Mouse (Mus musculus) liver, embryonic 12.5 days (tissue): ENCODE results near the gene Osbpl10. TPM values are rescaled to one million over a fixed set of nuclear protein-coding genes. Genes with fewer than 3 reads are reported as not detected.

ENCODE experiments used
- ATAC-seq: fragments of 200-750 bp; cut with Nextera tagmentation; 2 replicates; pipeline ENCODE4 v1.8.0; 2017; ENCODE audit warnings: moderate number of reproducible peaks, mild to moderate bottlenecking, moderate library complexity
- H3K27ac ChIP-seq: fragments of 300-500 bp; sonication (generic); 2 replicates; pipeline ENCODE4 v1.5.1; 2016; ENCODE audit warnings: mild to moderate bottlenecking
- H3K27me3 ChIP-seq: fragments of 300-500 bp; sonication (generic); replicated peaks from 2 replicates; pipeline ENCODE4 v1.6.1; 2016; ENCODE audit warnings: mild to moderate bottlenecking, moderate library complexity
- H3K36me3 ChIP-seq: fragments of 300-500 bp; sonication (generic); 2 replicates; pipeline ENCODE4 v1.6.1; 2016; ENCODE audit warnings: mild to moderate bottlenecking, moderate library complexity
- H3K4me1 ChIP-seq: fragments of 300-500 bp; sonication (generic); 2 replicates; pipeline ENCODE4 v1.6.1; 2016
- H3K4me2 ChIP-seq: fragments of 300-500 bp; sonication (generic); 2 replicates; pipeline ENCODE4 v1.6.1; 2016; ENCODE audit warnings: mild to moderate bottlenecking, moderate library complexity
- H3K4me3 ChIP-seq: fragments of 300-500 bp; sonication (generic); 2 replicates; pipeline ENCODE4 v1.5.1; 2016; ENCODE audit warnings: mild to moderate bottlenecking, moderate library complexity
- H3K9ac ChIP-seq: fragments of 300-500 bp; sonication (generic); 2 replicates; pipeline ENCODE4 v1.6.1; 2016; ENCODE audit warnings: mild to moderate bottlenecking, moderate library complexity
- H3K9me3 ChIP-seq: fragments of 300-500 bp; sonication (generic); replicated peaks from 2 replicates; pipeline ENCODE4 v1.6.1; 2016; ENCODE audit warnings: mild to moderate bottlenecking, moderate library complexity
- WGBS: fragments of 180-500 bp; shearing (Covaris S2); methylation state at CpG from one replicate; pipeline ENCODE4 v1.1.7; 2016; ENCODE audit not compliant: insufficient replicate concordance; 5-methylcytosine and 5-hydroxymethylcytosine counted together
- polyA plus RNA-seq: library from polyadenylated mRNA; unstranded; fragments of >200 nt; fragmentation: Nextera tagmentation; extraction: Ambion mirVana; gene quantifications from 2 replicates; pipeline ENCODE4 v1.2.1, GENCODE M21; 2016

The Osbpl10 gene
- polyA plus RNA-seq, 1 experiment from 2014 or later, result 0.55 TPM

DNA sequence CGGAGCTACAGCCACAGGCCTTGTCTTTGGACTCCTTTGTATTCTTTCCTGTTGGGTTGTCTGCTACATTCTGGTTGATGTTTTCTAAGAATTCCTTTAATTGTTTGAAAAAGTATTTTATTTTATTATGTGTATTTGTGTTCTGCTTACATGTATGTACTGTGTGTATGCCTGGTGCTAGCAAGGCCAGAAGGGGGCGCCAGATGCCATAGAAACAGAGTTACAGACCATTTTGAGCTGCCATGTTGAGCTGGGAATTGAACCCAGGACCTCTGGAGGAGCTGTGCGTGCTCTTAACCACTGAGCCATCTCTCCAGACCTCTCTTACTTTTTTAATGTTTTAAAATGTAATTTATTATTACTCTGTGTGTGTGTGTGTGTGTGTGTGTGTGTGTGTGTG lies 214.5 kb downstream of the Osbpl10 start:
- no peak for ATAC-seq

GRCm38 (mm10) chr9:115197082-115197481 lies 218.7 kb downstream of the Osbpl10 start:
- peaks cover 16% of the 10 kb centered on the region for H3K4me1 ChIP-seq
- no peak for ATAC-seq
- no peak overlapping the region for H3K4me3 ChIP-seq
- no peak overlapping the region for H3K27ac ChIP-seq
- no peaks in the 10 kb centered on the region for H3K27me3 ChIP-seq
- H3K4me2 ChIP-seq, result no peak overlapping the region
- H3K9ac ChIP-seq, result no peak overlapping the region
- no peaks in the 10 kb centered on the region for H3K36me3 ChIP-seq
- 70% methylated on average over 7 of the region's 7 CpGs for WGBS
- 0 out of 2 replicates have a peak, but pooled peaks cover 4% of the 10 kb centered on the region for H3K9me3 ChIP-seq

More for the DNA sequence above, 214.5 kb downstream of the Osbpl10 start:
- Histone ChIP-seq H3K9ac (no peak overlapping the region), H3K36me3 (no peaks in the 10 kb centered on the region), H3K4me2 (no peak overlapping the region), H3K4me3 (no peak overlapping the region), H3K27me3 (no peaks in the 10 kb centered on the region), H3K4me1 (peaks cover 18% of the 10 kb centered on the region), H3K27ac (no peak overlapping the region), H3K9me3 (0 out of 2 replicates have a peak, but pooled peaks cover 4% of the 10 kb centered on the region)
- WGBS, result 64% methylated on average over 3 of the region's 3 CpGs

GRCm38 (mm10) chr9:115200166-115200862 lies 221.9 kb downstream of the Osbpl10 start:
- WGBS, result 73% methylated on average over 15 of the region's 15 CpGs
- Histone ChIP-seq H3K4me2 (no peak overlapping the region), H3K36me3 (no peaks in the 10 kb centered on the region), H3K9me3 (no peaks in the 10 kb centered on the region), H3K4me3 (no peak overlapping the region), H3K27ac (no peak overlapping the region), H3K27me3 (0 out of 2 replicates have a peak, but pooled peaks cover 15% of the 10 kb centered on the region), H3K9ac (no peak overlapping the region), H3K4me1 (peaks cover 34% of the 10 kb centered on the region)
- no peak for ATAC-seq

- WGBS, result 82% methylated on average over 6 of the region's 6 CpGs
- no peak for ATAC-seq
- Histone ChIP-seq H3K4me1 (peaks cover 44% of the 10 kb centered on the region), H3K4me2 (no peak overlapping the region), H3K4me3 (no peak overlapping the region), H3K9ac (no peak overlapping the region), H3K9me3 (no peaks in the 10 kb centered on the region), H3K27ac (no peak overlapping the region), H3K36me3 (no peaks in the 10 kb centered on the region), H3K27me3 (0 out of 2 replicates have a peak, but pooled peaks cover 15% of the 10 kb centered on the region)
Measured at GRCm38 (mm10) chr9:115201264-115201663, 222.9 kb downstream of the Osbpl10 start.

GRCm38 (mm10) chr9:115203136-115203535 lies 224.8 kb downstream of the Osbpl10 start:
- ATAC-seq, result no peak
- Histone ChIP-seq H3K4me2 (no peak overlapping the region), H3K27me3 (0 out of 2 replicates have a peak, but pooled peaks cover 15% of the 10 kb centered on the region), H3K36me3 (no peaks in the 10 kb centered on the region), H3K9ac (no peak overlapping the region), H3K9me3 (no peaks in the 10 kb centered on the region), H3K4me1 (peaks cover 53% of the 10 kb centered on the region), H3K4me3 (no peak overlapping the region), H3K27ac (no peak overlapping the region)
- WGBS, result 34% methylated on average over 6 of the region's 6 CpGs

- no peak overlapping the region for H3K4me3 ChIP-seq
- WGBS, result 12% methylated on average over 6 of the region's 6 CpGs
- H3K27me3 ChIP-seq, result 0 out of 2 replicates have a peak, but pooled peaks cover 15% of the 10 kb centered on the region
- H3K36me3 ChIP-seq, result no peaks in the 10 kb centered on the region
- H3K4me1 ChIP-seq, result peaks cover 56% of the 10 kb centered on the region
- no peak overlapping the region for H3K9ac ChIP-seq
- H3K9me3 ChIP-seq, result no peaks in the 10 kb centered on the region
- ATAC-seq, result no peak
- no peak overlapping the region for H3K27ac ChIP-seq
- H3K4me2 ChIP-seq, result peak overlapping the region; percentile 18; the same call in 1 of the 2 replicates
Measured at GRCm38 (mm10) chr9:115205491-115205890, 227.1 kb downstream of the Osbpl10 start.

GRCm38 (mm10) chr9:115206219-115206618 lies 227.8 kb downstream of the Osbpl10 start:
- WGBS, result 59% methylated on average over 5 of the region's 5 CpGs
- H3K27me3 ChIP-seq, result 0 out of 2 replicates have a peak, but pooled peaks cover 15% of the 10 kb centered on the region
- H3K36me3 ChIP-seq, result no peaks in the 10 kb centered on the region
- H3K9me3 ChIP-seq, result no peaks in the 10 kb centered on the region
- H3K4me3 ChIP-seq, result no peak overlapping the region
- 0 out of 2 replicates have a peak overlapping the region, but pooled peaks have one; percentile 18 for H3K4me2 ChIP-seq
- H3K9ac ChIP-seq, result no peak overlapping the region
- H3K27ac ChIP-seq, result no peak overlapping the region
- ATAC-seq, result no peak
- peaks cover 56% of the 10 kb centered on the region for H3K4me1 ChIP-seq

GRCm38 (mm10) chr9:115209737-115210136 lies 231.4 kb downstream of the Osbpl10 start:
- Histone ChIP-seq H3K27ac (peak overlapping the region; percentile 74), H3K9ac (no peak overlapping the region), H3K27me3 (0 out of 2 replicates have a peak, but pooled peaks cover 3% of the 10 kb centered on the region), H3K4me1 (peaks cover 47% of the 10 kb centered on the region), H3K4me2 (peak overlapping the region; percentile 17; the same call in 1 of the 2 replicates), H3K4me3 (no peak overlapping the region), H3K9me3 (no peaks in the 10 kb centered on the region), H3K36me3 (no peaks in the 10 kb centered on the region)
- WGBS, result 33% methylated on average over 7 of the region's 7 CpGs
- ATAC-seq, result peak; percentile 90

GRCm38 (mm10) chr9:115210535-115210934 lies 232.2 kb downstream of the Osbpl10 start:
- Histone ChIP-seq H3K4me1 (peaks cover 49% of the 10 kb centered on the region), H3K27me3 (no peaks in the 10 kb centered on the region)

GRCm38 (mm10) chr9:115213755-115214264 lies 235.4 kb downstream of the Osbpl10 start:
- H3K4me3 ChIP-seq, result no peak overlapping the region
- no peak for ATAC-seq
- no peaks in the 10 kb centered on the region for H3K27me3 ChIP-seq
- peaks cover 56% of the 10 kb centered on the region for H3K4me1 ChIP-seq
- H3K9ac ChIP-seq, result no peak overlapping the region
- no peak overlapping the region for H3K4me2 ChIP-seq
- no peaks in the 10 kb centered on the region for H3K9me3 ChIP-seq
- no peak overlapping the region for H3K27ac ChIP-seq
- no peaks in the 10 kb centered on the region for H3K36me3 ChIP-seq
- 74% methylated on average over 5 of the region's 5 CpGs for WGBS

More at GRCm38 (mm10) chr9:115210535-115210934, 232.2 kb downstream of the Osbpl10 start:
- Histone ChIP-seq H3K9me3 (no peaks in the 10 kb centered on the region), H3K9ac (no peak overlapping the region), H3K36me3 (no peaks in the 10 kb centered on the region), H3K27ac (no peak overlapping the region), H3K4me2 (no peak overlapping the region), H3K4me3 (no peak overlapping the region)
- no peak for ATAC-seq
- WGBS, result 83% methylated on average over 12 of the region's 12 CpGs

DNA sequence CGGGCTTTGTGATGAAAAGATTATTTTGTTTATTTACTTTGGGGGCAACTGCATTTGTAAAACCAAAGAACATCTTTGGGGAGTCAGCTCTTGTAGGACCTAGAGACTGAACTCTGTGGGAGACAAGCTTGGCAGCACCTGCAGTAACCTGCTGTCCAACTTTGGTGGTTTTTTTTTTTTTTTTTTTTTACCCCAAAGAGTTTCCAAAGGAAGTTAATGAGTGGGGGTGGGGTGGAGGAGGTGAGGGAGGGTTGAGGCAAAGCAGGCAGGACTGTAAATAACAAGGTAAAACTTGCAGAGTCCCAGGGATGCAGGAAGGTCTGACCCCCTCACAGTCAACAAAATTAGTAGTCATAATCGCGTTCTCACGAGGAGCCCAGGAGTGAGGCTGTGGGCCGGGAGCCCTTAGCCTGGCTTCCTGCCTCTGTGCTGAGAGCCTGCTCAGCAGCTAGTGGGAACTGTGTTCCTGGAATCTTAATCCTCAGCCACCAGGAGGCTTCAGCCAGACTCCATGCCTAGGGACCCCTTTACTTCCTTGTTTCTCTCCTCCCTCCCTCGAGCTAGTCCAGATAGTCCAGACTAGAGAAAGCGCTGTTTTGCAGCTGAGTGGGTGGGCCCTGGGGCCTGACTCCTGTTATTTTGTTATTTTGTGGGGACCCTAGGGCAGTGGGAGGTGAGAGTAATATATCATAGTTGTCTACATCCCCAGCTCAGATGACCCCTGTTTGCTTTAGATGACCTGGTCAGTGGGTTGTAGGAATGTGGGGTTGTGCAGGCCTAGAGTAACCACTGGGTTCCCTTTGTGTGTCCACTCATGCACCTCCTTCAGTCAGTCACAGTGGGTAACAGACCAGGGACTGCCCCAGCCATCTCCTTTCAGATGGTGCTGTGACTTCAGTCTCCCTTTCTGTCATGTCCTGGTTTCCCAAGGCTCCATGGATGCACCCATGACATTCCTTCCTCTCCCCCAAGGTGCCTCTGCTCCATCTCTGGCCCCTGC lies 236.5 kb downstream of the Osbpl10 start:
- Histone ChIP-seq H3K9ac (no peak overlapping the region), H3K9me3 (no peaks in the 10 kb centered on the region), H3K4me1 (peaks cover 45% of the 10 kb centered on the region), H3K36me3 (no peaks in the 10 kb centered on the region), H3K4me2 (no peak overlapping the region), H3K27me3 (no peaks in the 10 kb centered on the region), H3K27ac (no peak overlapping the region), H3K4me3 (no peak overlapping the region)
- WGBS, result 39% methylated on average over 7 of the region's 7 CpGs
- ATAC-seq, result no peak
